16 mouse cellular contexts compared by ENCODE assay signal in the genomic region with DNA sequence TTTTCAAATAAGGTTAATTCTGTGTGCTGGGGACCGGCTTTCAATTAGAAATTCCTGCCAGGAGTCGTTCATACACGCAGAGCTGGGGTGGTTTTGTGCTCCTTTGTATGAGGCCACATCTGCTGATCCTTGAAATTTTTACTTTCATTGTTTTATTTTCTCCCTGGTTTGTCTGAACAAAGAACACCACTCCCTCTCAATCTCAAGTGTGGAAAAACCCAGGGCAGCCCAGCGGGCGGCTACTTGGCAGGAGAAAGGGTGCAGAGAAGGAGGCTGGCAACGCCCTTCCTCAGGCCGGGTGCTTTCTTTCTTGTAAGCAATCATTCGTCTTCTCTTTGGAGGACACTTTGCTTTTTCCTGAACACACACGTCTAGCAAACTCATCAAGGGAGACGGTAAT.
A peak's percentile ranks its signal among the peaks of the same experiment; 100 is the strongest.
DNase-seq lines count a peak whose midpoint lies in the region; ATAC-seq and TF ChIP-seq lines count a peak whose summit lies in the region.
"Had no signal": no experiment of that assay in that cellular context is flagged by ENCODE, and none has a peak within 500 bp of the region (broad histone marks: within the 10 kb centered on the region; RNA-seq: fewer than 3 reads in every experiment).

No protein-coding gene starts in this region.

- intact Hi-C loops in gastrocnemius, adult 2 months (cut with DNase I), result loop anchor here (10.0 kb wide), 1 partner anchor 508 kb away; no protein-coding TSS in a partner anchor
- intact Hi-C loops in left cerebral cortex, postnatal 10 days (cut with DNase I), result no loop called here

- no peak for TF ChIP-seq EP300 in stomach, postnatal 0 days (optimal IDR thresholded peaks at IDR 0.05)

- H3K27ac ChIP-seq in gastrocnemius, adult 2 months, result peak overlapping the region; percentile 69
- peak overlapping the region; percentile 53 for H3K27ac ChIP-seq in lung, embryonic 15.5 days
- H3K27ac ChIP-seq in stomach, postnatal 0 days (replicated peaks), result 0 out of 2 replicates have a peak overlapping the region, but pooled peaks have one; percentile 24
- H3K27ac ChIP-seq: heart, embryonic 15.5 days; hindbrain, embryonic 14.5 days; layer of hippocampus, adult 2 months had no signal

- TF ChIP-seq CTCF in gastrocnemius, adult 2 months (IDR thresholded peaks at IDR 0.05), result no peak
- no peak for TF ChIP-seq CTCF in stomach, postnatal 0 days (IDR thresholded peaks at IDR 0.05; ENCODE audit: low read depth)

- no peaks in the 10 kb centered on the region for H3K27me3 ChIP-seq in lung, embryonic 15.5 days
- H3K27me3 ChIP-seq in stomach, postnatal 0 days (ENCODE audit: control insufficient read depth, insufficient read depth, low read length), result no peaks in the 10 kb centered on the region
- H3K27me3 ChIP-seq: heart, embryonic 15.5 days had no signal

- H3K36me3 ChIP-seq in lung, embryonic 15.5 days, result no peaks in the 10 kb centered on the region
- H3K36me3 ChIP-seq in stomach, postnatal 0 days (ENCODE audit: control insufficient read depth, insufficient read depth, low read length), result no peaks in the 10 kb centered on the region
- H3K36me3 ChIP-seq: heart, embryonic 15.5 days had no signal

- H3K4me1 ChIP-seq in lung, embryonic 15.5 days, result 0 out of 2 replicates have a peak, but pooled peaks cover 1% of the 10 kb centered on the region
- H3K4me1 ChIP-seq in stomach, postnatal 0 days (replicated peaks; ENCODE audit: control insufficient read depth, insufficient read depth), result no peaks in the 10 kb centered on the region
- H3K4me1 ChIP-seq: heart, embryonic 15.5 days had no signal

- H3K9me3 ChIP-seq in lung, embryonic 15.5 days, result no peaks in the 10 kb centered on the region
- H3K9me3 ChIP-seq in stomach, postnatal 0 days (ENCODE audit: control insufficient read depth, low read length), result no peaks in the 10 kb centered on the region
- H3K9me3 ChIP-seq: heart, embryonic 15.5 days had no signal

- H3K9ac ChIP-seq in lung, embryonic 15.5 days, result no peak overlapping the region
- no peak overlapping the region for H3K9ac ChIP-seq in stomach, postnatal 0 days (ENCODE audit: low read length)
- H3K9ac ChIP-seq: heart, embryonic 15.5 days; hindbrain, embryonic 14.5 days had no signal

- ATAC-seq in lung, embryonic 15.5 days (ENCODE audit: borderline replicate concordance, extremely low read depth, low FRiP score, low TSS enrichment), result no peak
- no peak; the same call in 1 of the 2 replicates for ATAC-seq in stomach, postnatal 0 days (ENCODE audit: low FRiP score, low TSS enrichment)
- ATAC-seq: intestine, postnatal 0 days had no signal

- peak overlapping the region; percentile 16; the same call in 1 of the 2 replicates for H3K4me2 ChIP-seq in lung, embryonic 15.5 days
- 0 out of 2 replicates have a peak overlapping the region, but pooled peaks have one; percentile 20 for H3K4me2 ChIP-seq in stomach, postnatal 0 days (replicated peaks; ENCODE audit: low read depth)
- H3K4me2 ChIP-seq: heart, embryonic 15.5 days; hindbrain, embryonic 14.5 days; liver, embryonic 11.5 days had no signal

- DNase-seq in gastrocnemius, adult 2 months, result no peak
- DNase-seq in gastrocnemius, postnatal 25 days, result no peak
- DNase-seq in ovary, postnatal 36 days (ENCODE audit: low spot score), result peak; percentile 17
- DNase-seq in ovary, postnatal 10 days (ENCODE audit: low spot score), result no peak
- DNase-seq in stomach, postnatal 0 days (ENCODE audit: low spot score), result peak; percentile 28
- no peak for DNase-seq in cerebellum, adult 9-10 months
- no peak for DNase-seq in left cerebral cortex, postnatal 10 days (ENCODE audit: extremely low spot score in 1 of 2, low spot score in 2 of 2)
- DNase-seq: adrenal gland, adult 2 months; cerebellum, adult 9-11 months had no signal

- WGBS in lung, embryonic 15.5 days, result 47% methylated on average over 10 of the region's 10 CpGs
- WGBS in stomach, postnatal 0 days, result 41% methylated on average over 10 of the region's 10 CpGs

- peak overlapping the region; percentile 46 for H3K4me3 ChIP-seq in gastrocnemius, adult 2 months
- H3K4me3 ChIP-seq in lung, embryonic 15.5 days, result no peak overlapping the region
- no peak overlapping the region for H3K4me3 ChIP-seq in stomach, postnatal 0 days (ENCODE audit: low read depth, low read length)
- H3K4me3 ChIP-seq: heart, embryonic 15.5 days; layer of hippocampus, adult 2 months; megakaryocyte, embryonic 14.5 days had no signal

Comparison
In these comparisons a context has a peak if more than half of its experiments do, and no peak if none do; other contexts are left out.
1. DNase-seq: peak in ovary, postnatal 36 days (single experiment) and stomach, postnatal 0 days (single experiment); none in gastrocnemius, adult 2 months (single experiment), gastrocnemius, postnatal 25 days (single experiment), ovary, postnatal 10 days (single experiment), cerebellum, adult 9-10 months (single experiment) and left cerebral cortex, postnatal 10 days (0 of 2).
2. Peak in every context shown above with its lines, with median percentiles within 50 percentile points of each other: H3K27ac ChIP-seq.